Mouse (Mus musculus) c-Kit-negative CD71-positive TER-119-positive erythroid progenitor cells, embryonic 14.5 days (primary cell): ENCODE results near the gene Pheta1.

Experiments
- DNase-seq: peaks from one replicate; pipeline ENCODE4 v3.0.0-alpha.2; 2013; ENCODE audit warnings: low read depth, low spot score

Gene Pheta1

GRCm38 (mm10) chr5:121848743-121849142 lies at the start of gene Pheta1:
Gene Pheta1, plus strand, starts transcription at chr5:121848984.
- DNase-seq = peak; percentile 82

GRCm38 (mm10) chr5:121807186-121807585 lies 41.6 kb upstream of the Pheta1 start:
- DNase-seq = no peak

GRCm38 (mm10) chr5:121808202-121808601 lies 40.6 kb upstream of the Pheta1 start:
- DNase-seq = no peak

GRCm38 (mm10) chr5:121809667-121810224 lies 39.0 kb upstream of the Pheta1 start:
- no peak for DNase-seq

- DNase-seq = no peak
Observed at GRCm38 (mm10) chr5:121810331-121811151, 38.2 kb upstream of the Pheta1 start.

- DNase-seq = no peak
Observed at GRCm38 (mm10) chr5:121811485-121811931, 37.3 kb upstream of the Pheta1 start.

GRCm38 (mm10) chr5:121812526-121813243 lies 36.1 kb upstream of the Pheta1 start:
- no peak for DNase-seq

GRCm38 (mm10) chr5:121813744-121814143 lies 35.0 kb upstream of the Pheta1 start:
- no peak for DNase-seq

- no peak for DNase-seq
Observed at GRCm38 (mm10) chr5:121815067-121815466, 33.7 kb upstream of the Pheta1 start.

GRCm38 (mm10) chr5:121815867-121816380 lies 32.9 kb upstream of the Pheta1 start:
- no peak for DNase-seq

- no peak for DNase-seq
Observed at GRCm38 (mm10) chr5:121816611-121817010, 32.2 kb upstream of the Pheta1 start.

GRCm38 (mm10) chr5:121817551-121817950 lies 31.2 kb upstream of the Pheta1 start:
- DNase-seq = no peak

- DNase-seq = no peak
Observed at GRCm38 (mm10) chr5:121818401-121818800, 30.4 kb upstream of the Pheta1 start.

GRCm38 (mm10) chr5:121818862-121819261 lies 29.9 kb upstream of the Pheta1 start:
- no peak for DNase-seq

- no peak for DNase-seq
Observed at GRCm38 (mm10) chr5:121819559-121819958, 29.2 kb upstream of the Pheta1 start.

- DNase-seq = no peak
Observed at GRCm38 (mm10) chr5:121820161-121820560, 28.6 kb upstream of the Pheta1 start.

GRCm38 (mm10) chr5:121820657-121821056 lies 28.1 kb upstream of the Pheta1 start:
- DNase-seq = no peak

- DNase-seq = no peak
Observed at GRCm38 (mm10) chr5:121821116-121821515, 27.7 kb upstream of the Pheta1 start.

GRCm38 (mm10) chr5:121821552-121821951 lies 27.2 kb upstream of the Pheta1 start:
- no peak for DNase-seq

- DNase-seq = no peak
Observed at GRCm38 (mm10) chr5:121822786-121823505, 25.8 kb upstream of the Pheta1 start.

- DNase-seq = no peak
Observed at GRCm38 (mm10) chr5:121823668-121824067, 25.1 kb upstream of the Pheta1 start.

GRCm38 (mm10) chr5:121824121-121824520 lies 24.7 kb upstream of the Pheta1 start:
- no peak for DNase-seq
